Mouse (Mus musculus) neural tube, embryonic 11.5 days (tissue): ENCODE measurements at regions not wholly inside any gene's neighbourhood (a gene's known extent, or its start where the extent isn't known, plus 50 kb on each side); places are given as distances from the start of the nearest gene placed in this dataset.

Experiments
- ATAC-seq: fragments of 200-750 bp; cut with Nextera tagmentation; 2 replicates; pipeline ENCODE4 v1.8.0; 2017; ENCODE audit warnings: moderate number of reproducible peaks, mild to moderate bottlenecking, moderate TSS enrichment, moderate library complexity; ENCODE audit not compliant: insufficient read depth, low FRiP score, low TSS enrichment
- DNase-seq: peaks from one replicate; pipeline ENCODE4 v3.0.0-alpha.2; 2015; ENCODE audit warnings: low spot score
- H3K27ac ChIP-seq: fragments of 300-500 bp; sonication (generic); 2 replicates; pipeline ENCODE4 v1.5.1; 2014; ENCODE audit warnings: low read depth, mild to moderate bottlenecking, low read length
- H3K27me3 ChIP-seq: fragments of 300-500 bp; sonication (generic); 2 replicates; pipeline ENCODE4 v1.6.1; 2014; ENCODE audit warnings: mild to moderate bottlenecking, low read length, mixed read lengths; ENCODE audit not compliant: control insufficient read depth, insufficient read depth
- H3K36me3 ChIP-seq: fragments of 300-500 bp; sonication (generic); 2 replicates; pipeline ENCODE4 v1.6.1; 2014; ENCODE audit warnings: mild to moderate bottlenecking, low read length, moderate library complexity, mixed read lengths; ENCODE audit not compliant: control insufficient read depth, insufficient read depth
- H3K4me1 ChIP-seq: fragments of 300-500 bp; sonication (generic); 2 replicates; pipeline ENCODE4 v1.6.1; 2014; ENCODE audit warnings: low read length, mixed read lengths; ENCODE audit not compliant: control insufficient read depth, insufficient read depth
- H3K4me2 ChIP-seq: fragments of 300-500 bp; sonication (generic); 2 replicates; pipeline ENCODE4 v1.6.1; 2014; ENCODE audit warnings: low read depth, mild to moderate bottlenecking, moderate library complexity
- H3K4me3 ChIP-seq: fragments of 300-500 bp; sonication (generic); 2 replicates; pipeline ENCODE4 v1.5.1; 2014; ENCODE audit warnings: low read depth, low read length
- H3K9ac ChIP-seq: fragments of 300-500 bp; sonication (generic); 2 replicates; pipeline ENCODE4 v1.6.1; 2014; ENCODE audit warnings: mild to moderate bottlenecking, low read length
- H3K9me3 ChIP-seq: fragments of 300-500 bp; sonication (generic); 2 replicates; pipeline ENCODE4 v1.6.1; 2016; ENCODE audit warnings: low read length; ENCODE audit not compliant: control insufficient read depth
- WGBS: fragments of 180-500 bp; shearing (Covaris S2); extraction: QIAGEN DNeasy Blood & Tissue Kit; methylation state at CpG from one replicate; pipeline ENCODE4 v1.1.7; 2014; 5-methylcytosine and 5-hydroxymethylcytosine counted together

- H3K9me3 ChIP-seq, result no peaks in the 10 kb centered on the region
- no peaks in the 10 kb centered on the region for H3K4me1 ChIP-seq
- no peak overlapping the region for H3K4me3 ChIP-seq
- no peak overlapping the region for H3K4me2 ChIP-seq
- no peak overlapping the region for H3K9ac ChIP-seq
- no peak overlapping the region for H3K27ac ChIP-seq
- no peaks in the 10 kb centered on the region for H3K36me3 ChIP-seq
- H3K27me3 ChIP-seq, result no peaks in the 10 kb centered on the region
- DNase-seq, result no peak
- no peak for ATAC-seq
- 60% methylated on average over 6 of the region's 6 CpGs for WGBS
Observed at GRCm38 (mm10) chr6:117105182-117105589, 63.1 kb upstream of the Cxcl12 start.

DNA sequence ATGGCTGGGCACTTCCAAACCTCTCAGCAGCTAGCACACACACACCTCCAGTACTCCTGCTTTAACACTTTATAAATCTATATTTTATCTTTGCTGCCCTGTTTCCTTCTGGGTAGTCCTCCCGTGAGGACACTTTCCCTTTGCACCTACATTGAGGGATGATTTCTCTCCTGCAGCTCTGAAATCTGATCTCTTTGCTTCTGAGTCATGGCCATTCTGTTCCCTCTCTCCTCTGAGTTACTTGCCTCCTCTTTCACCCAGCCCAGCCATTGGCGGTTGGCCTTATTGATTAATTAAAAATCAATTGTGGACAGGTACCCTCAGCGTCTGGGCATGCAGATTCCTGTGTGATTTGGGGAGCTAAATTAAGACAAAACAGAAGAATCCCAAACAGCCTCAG, 58.0 kb upstream of the Cxcl12 start:
- Histone ChIP-seq H3K4me1 (no peaks in the 10 kb centered on the region), H3K9ac (no peak overlapping the region), H3K36me3 (no peaks in the 10 kb centered on the region), H3K27me3 (no peaks in the 10 kb centered on the region), H3K27ac (no peak overlapping the region), H3K4me2 (no peak overlapping the region), H3K9me3 (no peaks in the 10 kb centered on the region), H3K4me3 (no peak overlapping the region)
- ATAC-seq (no peak), DNase-seq (no peak)
- WGBS, result 71% methylated on average over 3 of the region's 3 CpGs

GRCm38 (mm10) chr6:117114859-117115258, 53.5 kb upstream of the Cxcl12 start:
- Histone ChIP-seq H3K27ac (no peak overlapping the region), H3K4me2 (no peak overlapping the region), H3K9ac (no peak overlapping the region), H3K9me3 (no peaks in the 10 kb centered on the region), H3K27me3 (no peaks in the 10 kb centered on the region), H3K36me3 (no peaks in the 10 kb centered on the region), H3K4me3 (no peak overlapping the region), H3K4me1 (no peaks in the 10 kb centered on the region)
- ATAC-seq (no peak), DNase-seq (no peak)
- 79% methylated on average over 8 of the region's 8 CpGs for WGBS

DNA sequence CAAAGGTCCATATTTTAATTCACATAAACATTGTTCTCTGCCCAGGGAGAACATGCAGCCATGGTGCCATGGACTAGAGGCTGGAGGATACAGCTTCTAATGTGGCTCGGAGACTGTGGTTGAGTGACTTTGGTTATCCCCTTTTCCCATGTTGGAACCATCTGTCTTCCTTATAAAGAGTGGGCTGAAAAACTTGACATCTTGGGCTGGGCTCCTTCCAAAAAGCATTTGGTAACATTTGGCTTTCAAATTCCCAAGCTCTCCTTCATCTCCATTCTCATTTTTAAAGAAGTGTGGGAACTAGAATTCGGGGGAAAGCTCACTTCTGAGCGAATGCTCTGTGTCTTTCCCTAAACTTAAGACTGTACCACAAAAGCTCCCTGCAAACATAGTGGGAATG, 50.3 kb upstream of the Cxcl12 start:
- H3K36me3 ChIP-seq, result no peaks in the 10 kb centered on the region
- no peak overlapping the region for H3K4me3 ChIP-seq
- no peak overlapping the region for H3K27ac ChIP-seq
- H3K27me3 ChIP-seq, result no peaks in the 10 kb centered on the region
- H3K9me3 ChIP-seq, result no peaks in the 10 kb centered on the region
- H3K9ac ChIP-seq, result no peak overlapping the region
- H3K4me2 ChIP-seq, result no peak overlapping the region
- 95% methylated on average over 3 of the region's 3 CpGs for WGBS
- no peaks in the 10 kb centered on the region for H3K4me1 ChIP-seq
- DNase-seq (no peak), ATAC-seq (no peak)
